Mouse (Mus musculus): ENCODE data around the gene Ptprz1. TPM values are rescaled to one million over a fixed set of nuclear protein-coding genes. Genes with fewer than 3 reads are reported as not detected.

Ptprz1 gene
- 0.85 and 1.4 TPM in 2 replicates for polyA plus RNA-seq (2011; ENCODE audit: insufficient read depth, insufficient read length, low read depth, missing spikeins)

DNA sequence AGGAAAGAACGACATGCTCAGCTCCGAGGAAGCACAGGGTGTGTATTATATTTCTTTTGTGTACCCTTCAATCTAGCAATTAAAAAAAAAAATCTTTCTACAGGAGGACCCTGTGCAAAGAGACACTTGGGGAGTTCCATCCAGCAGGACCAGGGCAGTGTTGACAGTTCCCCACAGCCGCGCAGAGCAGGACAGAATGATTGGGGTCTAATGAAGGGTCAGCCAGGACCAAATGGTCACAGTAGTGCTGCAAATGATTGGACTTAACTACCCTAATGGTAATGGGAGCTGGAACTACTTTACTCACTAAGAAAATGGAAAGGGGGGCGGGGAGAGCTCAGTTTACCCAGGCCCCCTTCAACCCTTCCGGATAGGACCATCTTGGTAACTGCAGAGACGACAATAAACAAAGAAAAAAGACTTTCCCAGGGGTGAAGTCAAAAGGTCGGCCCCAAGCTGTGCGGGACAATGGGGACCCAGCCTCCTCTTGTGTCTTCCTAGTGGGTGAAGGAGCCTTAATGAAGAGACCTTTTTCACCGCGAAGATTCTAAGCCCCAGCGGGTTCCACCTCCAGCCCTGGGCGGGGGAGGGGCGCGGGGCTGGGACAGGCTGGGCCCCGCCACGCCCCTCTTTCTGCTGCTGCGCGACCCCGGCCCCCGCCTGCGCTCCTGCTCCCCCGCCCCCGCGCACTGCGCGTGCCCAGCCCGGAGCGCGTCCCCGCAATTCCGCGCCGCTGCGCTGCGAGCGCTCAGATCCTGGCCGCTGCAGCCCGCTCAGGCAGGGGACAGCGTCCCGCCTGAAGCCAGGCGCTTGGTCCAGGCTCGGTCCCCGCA lies at the start of gene Ptprz1:
Gene Ptprz1 (plus strand): TSS at position 722 of the 833 bp plus-strand sequence.
- Histone ChIP-seq H3K9ac (ENCODE audit: low read depth, poor library complexity, severe bottlenecking) (peak within 1 kb of the TSS; percentile 15), H3K27me3 (ENCODE audit: control insufficient read depth, insufficient read depth, low read length, poor library complexity, severe bottlenecking) (no peaks in the 10 kb centered on the region; the same call in 1 of the 2 replicates), H3K9me3 (replicated peaks; ENCODE audit: control insufficient read depth, insufficient read depth, low read length, poor library complexity, severe bottlenecking) (no peaks in the 10 kb centered on the region), H3K36me3 (ENCODE audit: control insufficient read depth, insufficient read depth, low read length, poor library complexity, severe bottlenecking) (no peaks in the 10 kb centered on the region), H3K4me1 (ENCODE audit: control insufficient read depth, insufficient read depth, low read length) (no peaks in the 10 kb centered on the region), H3K4me3 (ENCODE audit: low read depth, low read length) (peak within 1 kb of the TSS; percentile 66), H3K27ac (ENCODE audit: insufficient read depth, low read length) (no peak within 1 kb of the TSS)
- TF ChIP-seq POLR2A (IDR thresholded peaks at IDR 0.05; ENCODE audit: insufficient read depth, low read length): no peak
- no peak for TF ChIP-seq CTCF (IDR thresholded peaks at IDR 0.05; ENCODE audit: low read depth, low read length)
- no peak for TF ChIP-seq EP300 (IDR thresholded peaks at IDR 0.05; ENCODE audit: insufficient read depth, low read depth, low read length)

DNA sequence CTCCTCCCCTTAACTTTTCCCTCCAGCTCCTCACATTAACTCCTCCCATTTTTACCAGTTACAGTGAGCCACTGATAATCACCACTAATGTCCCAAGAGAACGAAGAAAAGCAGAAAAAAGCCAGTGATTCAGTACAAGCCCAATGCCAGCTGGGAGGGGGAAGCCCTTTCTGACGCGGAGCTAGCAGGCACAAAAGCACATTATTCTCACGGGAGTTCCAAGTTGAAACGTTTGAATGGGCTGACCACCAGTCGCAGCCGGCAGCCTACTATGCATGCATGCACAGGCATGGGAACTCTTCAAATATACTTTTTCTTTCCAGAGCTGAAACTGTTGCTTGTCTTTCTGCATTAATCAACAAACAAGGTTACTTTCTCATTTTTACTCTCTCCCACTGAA lies 41.7 kb upstream of the Ptprz1 start:
- no peaks in the 10 kb centered on the region for H3K9me3 ChIP-seq (replicated peaks; ENCODE audit: control insufficient read depth, insufficient read depth, low read length, poor library complexity, severe bottlenecking)
- no peaks in the 10 kb centered on the region for H3K4me1 ChIP-seq (ENCODE audit: control insufficient read depth, insufficient read depth, low read length)
- H3K27ac ChIP-seq (ENCODE audit: insufficient read depth, low read length): no peak overlapping the region
- H3K36me3 ChIP-seq (ENCODE audit: control insufficient read depth, insufficient read depth, low read length, poor library complexity, severe bottlenecking): no peaks in the 10 kb centered on the region
- H3K4me3 ChIP-seq (ENCODE audit: low read depth, low read length): no peak overlapping the region
- H3K27me3 ChIP-seq (ENCODE audit: control insufficient read depth, insufficient read depth, low read length, poor library complexity, severe bottlenecking): no peaks in the 10 kb centered on the region
- TF ChIP-seq EP300 (IDR thresholded peaks at IDR 0.05; ENCODE audit: insufficient read depth, low read depth, low read length) (no peak), CTCF (IDR thresholded peaks at IDR 0.05; ENCODE audit: low read depth, low read length) (no peak), POLR2A (IDR thresholded peaks at IDR 0.05; ENCODE audit: insufficient read depth, low read length) (no peak)
- no peak overlapping the region for H3K9ac ChIP-seq (ENCODE audit: low read depth, poor library complexity, severe bottlenecking)

DNA sequence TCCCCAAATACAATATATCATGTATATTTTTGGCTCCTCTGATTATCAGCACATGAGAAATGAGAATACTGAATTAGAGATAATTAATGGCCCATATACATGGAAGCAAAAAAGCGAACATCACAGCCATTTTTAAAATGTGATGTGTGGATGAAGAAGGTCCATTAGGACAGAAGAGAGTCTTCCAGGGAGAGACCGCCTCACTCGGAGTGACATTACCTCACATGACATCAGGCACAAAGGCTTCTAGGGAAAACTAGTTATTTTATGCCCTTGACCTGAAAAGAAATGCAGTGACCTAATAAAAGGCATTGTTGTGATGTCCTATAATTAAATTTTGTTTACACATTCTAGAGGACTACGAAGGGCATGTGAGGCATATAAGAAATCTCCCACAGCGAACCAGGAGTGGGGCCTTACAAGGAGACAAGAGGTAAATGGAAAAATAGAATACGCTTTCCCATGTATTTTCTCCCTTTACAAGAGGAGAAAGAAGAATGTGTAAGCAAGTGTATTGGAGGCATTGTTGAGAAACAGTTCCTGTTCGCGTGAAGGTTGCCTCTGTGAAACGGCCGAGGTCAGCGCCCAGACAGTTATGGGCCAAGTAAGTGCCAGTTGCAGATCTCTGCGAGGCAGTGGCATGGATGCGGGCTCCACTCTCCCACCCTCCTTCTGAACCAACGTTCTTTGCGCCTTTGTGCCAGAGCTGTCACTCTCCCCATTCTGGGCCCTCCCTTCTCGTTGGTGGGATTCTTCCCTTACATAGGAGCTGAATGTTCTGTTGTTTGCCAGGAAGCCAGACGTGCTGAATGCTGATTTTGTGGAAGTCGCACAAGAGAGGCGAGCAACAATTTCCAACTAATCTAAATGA lies 41.0 kb upstream of the Ptprz1 start:
- TF ChIP-seq CTCF (IDR thresholded peaks at IDR 0.05; ENCODE audit: low read depth, low read length) (no peak), EP300 (IDR thresholded peaks at IDR 0.05; ENCODE audit: insufficient read depth, low read depth, low read length) (no peak), POLR2A (IDR thresholded peaks at IDR 0.05; ENCODE audit: insufficient read depth, low read length) (no peak)

DNA sequence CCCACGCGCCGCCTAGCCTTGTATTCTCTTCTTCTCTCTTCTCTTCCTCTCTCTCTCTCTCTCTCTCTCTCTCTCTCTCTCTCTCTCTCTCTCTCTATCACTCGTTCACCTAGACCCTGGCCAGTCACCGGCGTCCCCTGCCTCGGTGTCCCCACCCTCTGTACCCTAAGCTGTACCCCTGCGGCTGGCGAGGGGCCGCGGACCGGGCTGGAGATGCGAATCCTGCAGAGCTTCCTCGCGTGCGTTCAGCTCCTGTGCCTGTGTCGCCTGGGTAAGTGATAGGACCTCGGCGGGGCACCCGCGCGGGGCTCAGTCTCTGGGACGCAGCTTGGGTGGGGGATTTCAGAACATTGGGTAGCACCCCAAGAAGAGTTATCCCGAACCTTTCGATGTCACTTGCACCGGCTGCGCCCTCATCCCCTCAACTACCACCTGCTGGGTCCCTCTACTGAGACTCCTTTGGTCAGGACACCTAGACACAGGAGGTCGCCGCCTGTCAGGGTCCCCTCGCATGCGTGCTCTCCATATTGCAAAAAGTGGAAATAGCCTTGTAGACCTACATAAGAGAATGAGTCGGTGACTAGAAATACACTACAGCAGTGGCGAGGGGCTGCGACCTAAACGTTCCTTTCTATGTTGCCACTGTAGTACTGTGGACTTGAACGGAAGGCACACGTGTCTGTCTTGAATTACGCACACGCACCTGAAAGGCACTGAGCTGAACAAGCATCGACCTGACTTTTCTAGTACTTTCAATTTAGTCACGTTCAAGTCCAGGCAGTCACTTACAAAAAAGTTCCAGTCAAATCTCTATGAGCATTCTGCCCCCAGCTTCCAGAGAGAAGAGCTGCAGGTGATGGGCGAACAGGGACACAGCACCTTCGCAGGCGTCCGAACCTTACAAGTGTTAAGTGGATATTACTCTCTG lies 576 bp downstream of the Ptprz1 start:
- Histone ChIP-seq H3K27me3 (ENCODE audit: control insufficient read depth, insufficient read depth, low read length, poor library complexity, severe bottlenecking) (no peaks in the 10 kb centered on the region; the same call in 1 of the 2 replicates), H3K9me3 (replicated peaks; ENCODE audit: control insufficient read depth, insufficient read depth, low read length, poor library complexity, severe bottlenecking) (no peaks in the 10 kb centered on the region), H3K4me1 (ENCODE audit: control insufficient read depth, insufficient read depth, low read length) (no peaks in the 10 kb centered on the region), H3K36me3 (ENCODE audit: control insufficient read depth, insufficient read depth, low read length, poor library complexity, severe bottlenecking) (no peaks in the 10 kb centered on the region), H3K4me3 (ENCODE audit: low read depth, low read length) (peak overlapping the region; percentile 66), H3K9ac (ENCODE audit: low read depth, poor library complexity, severe bottlenecking) (peak overlapping the region; percentile 15), H3K27ac (ENCODE audit: insufficient read depth, low read length) (no peak overlapping the region)
- TF ChIP-seq POLR2A (IDR thresholded peaks at IDR 0.05; ENCODE audit: insufficient read depth, low read length) (no peak), CTCF (IDR thresholded peaks at IDR 0.05; ENCODE audit: low read depth, low read length) (no peak), EP300 (IDR thresholded peaks at IDR 0.05; ENCODE audit: insufficient read depth, low read depth, low read length) (no peak)

More for the DNA sequence above, 41.0 kb upstream of the Ptprz1 start:
- Histone ChIP-seq H3K9ac (ENCODE audit: low read depth, poor library complexity, severe bottlenecking) (no peak overlapping the region), H3K9me3 (replicated peaks; ENCODE audit: control insufficient read depth, insufficient read depth, low read length, poor library complexity, severe bottlenecking) (no peaks in the 10 kb centered on the region), H3K36me3 (ENCODE audit: control insufficient read depth, insufficient read depth, low read length, poor library complexity, severe bottlenecking) (no peaks in the 10 kb centered on the region), H3K4me3 (ENCODE audit: low read depth, low read length) (no peak overlapping the region), H3K27me3 (ENCODE audit: control insufficient read depth, insufficient read depth, low read length, poor library complexity, severe bottlenecking) (no peaks in the 10 kb centered on the region), H3K4me1 (ENCODE audit: control insufficient read depth, insufficient read depth, low read length) (no peaks in the 10 kb centered on the region), H3K27ac (ENCODE audit: insufficient read depth, low read length) (no peak overlapping the region)

DNA sequence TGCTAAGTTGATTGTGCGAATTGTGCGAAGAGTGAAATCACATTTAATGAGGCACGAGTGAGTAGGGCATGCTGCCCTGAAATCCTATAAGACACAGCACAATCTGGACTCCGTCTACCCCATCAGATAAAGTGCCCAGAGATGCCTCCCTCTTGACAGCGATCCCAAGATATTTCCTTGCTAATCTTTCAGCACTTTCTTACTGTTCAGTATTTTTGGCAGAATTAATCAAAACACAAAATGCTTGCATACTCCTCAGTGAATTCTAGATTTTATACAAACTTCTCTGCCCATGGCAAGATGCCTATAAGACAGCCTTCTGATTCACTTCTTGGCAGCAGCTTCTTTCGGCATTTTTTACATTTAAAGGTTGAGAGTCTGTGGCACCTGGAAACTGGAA lies 12.7 kb downstream of the Ptprz1 start:
- Histone ChIP-seq H3K9me3 (replicated peaks; ENCODE audit: control insufficient read depth, insufficient read depth, low read length, poor library complexity, severe bottlenecking) (no peaks in the 10 kb centered on the region), H3K36me3 (ENCODE audit: control insufficient read depth, insufficient read depth, low read length, poor library complexity, severe bottlenecking) (no peaks in the 10 kb centered on the region), H3K9ac (ENCODE audit: low read depth, poor library complexity, severe bottlenecking) (no peak overlapping the region), H3K4me3 (ENCODE audit: low read depth, low read length) (no peak overlapping the region), H3K27ac (ENCODE audit: insufficient read depth, low read length) (no peak overlapping the region), H3K27me3 (ENCODE audit: control insufficient read depth, insufficient read depth, low read length, poor library complexity, severe bottlenecking) (no peaks in the 10 kb centered on the region), H3K4me1 (ENCODE audit: control insufficient read depth, insufficient read depth, low read length) (no peaks in the 10 kb centered on the region)
- TF ChIP-seq EP300 (IDR thresholded peaks at IDR 0.05; ENCODE audit: insufficient read depth, low read depth, low read length): no peak
- TF ChIP-seq CTCF (IDR thresholded peaks at IDR 0.05; ENCODE audit: low read depth, low read length): no peak
- no peak for TF ChIP-seq POLR2A (IDR thresholded peaks at IDR 0.05; ENCODE audit: insufficient read depth, low read length)
